Mouse (Mus musculus): ENCODE measurements around the gene Trim43b. TPM values are rescaled to one million over a fixed set of nuclear protein-coding genes. Genes with fewer than 3 reads are reported as not detected.
"Not testable (repeated sequence)": the region's sequence is repeated elsewhere in the genome, so short reads cannot be mapped to it uniquely, and the experiment has no call there.

Trim43b gene
- polyA plus RNA-seq (2014; fragmentation: Nextera tagmentation; extraction: Ambion mirVana) = not detected in 2 replicates

GRCm38 (mm10) chr9:89092735-89093134 lies at the start of gene Trim43b:
Gene Trim43b (minus strand): TSS chr9:89092835.
- 79% methylated on average over 2 of the region's 2 CpGs for WGBS
- H3K27ac ChIP-seq (ENCODE audit: low read depth, low read length); H3K9ac ChIP-seq (ENCODE audit: low read length); H3K4me3 ChIP-seq (ENCODE audit: low read depth, low read length); H3K4me1 ChIP-seq (ENCODE audit: control insufficient read depth, insufficient read depth, low read length); H3K4me2 ChIP-seq (ENCODE audit: low read length); H3K9me3 ChIP-seq (replicated peaks; ENCODE audit: control insufficient read depth, low read length); H3K27me3 ChIP-seq (replicated peaks; ENCODE audit: control insufficient read depth, insufficient read depth, low read length); ATAC-seq; DNase-seq (ENCODE audit: low spot score); H3K36me3 ChIP-seq (ENCODE audit: control insufficient read depth, insufficient read depth, low read length): not testable (repeated sequence)

- H3K9ac ChIP-seq (ENCODE audit: low read length); H3K27me3 ChIP-seq (replicated peaks; ENCODE audit: control insufficient read depth, insufficient read depth, low read length); H3K4me3 ChIP-seq (ENCODE audit: low read depth, low read length); H3K27ac ChIP-seq (ENCODE audit: low read depth, low read length); H3K4me1 ChIP-seq (ENCODE audit: control insufficient read depth, insufficient read depth, low read length); H3K9me3 ChIP-seq (replicated peaks; ENCODE audit: control insufficient read depth, low read length); DNase-seq (ENCODE audit: low spot score); H3K36me3 ChIP-seq (ENCODE audit: control insufficient read depth, insufficient read depth, low read length); ATAC-seq; H3K4me2 ChIP-seq (ENCODE audit: low read length): not testable (repeated sequence)
- WGBS = 92% methylated on average over 7 of the region's 7 CpGs
These were observed 11.9 kb upstream of the Trim43b start for GRCm38 (mm10) chr9:89104576-89104975.

GRCm38 (mm10) chr9:89086746-89087145 lies 5.9 kb downstream of the Trim43b start:
- not testable (repeated sequence) for H3K9ac ChIP-seq (ENCODE audit: low read length); ATAC-seq; DNase-seq (ENCODE audit: low spot score); H3K27ac ChIP-seq (ENCODE audit: low read depth, low read length); H3K4me1 ChIP-seq (ENCODE audit: control insufficient read depth, insufficient read depth, low read length); H3K4me3 ChIP-seq (ENCODE audit: low read depth, low read length); H3K27me3 ChIP-seq (replicated peaks; ENCODE audit: control insufficient read depth, insufficient read depth, low read length); H3K4me2 ChIP-seq (ENCODE audit: low read length); H3K9me3 ChIP-seq (replicated peaks; ENCODE audit: control insufficient read depth, low read length); H3K36me3 ChIP-seq (ENCODE audit: control insufficient read depth, insufficient read depth, low read length)
- 97% methylated on average over 13 of the region's 13 CpGs for WGBS

- not testable (repeated sequence) for H3K4me3 ChIP-seq (ENCODE audit: low read depth, low read length); DNase-seq (ENCODE audit: low spot score); H3K9ac ChIP-seq (ENCODE audit: low read length); H3K4me2 ChIP-seq (ENCODE audit: low read length); H3K36me3 ChIP-seq (ENCODE audit: control insufficient read depth, insufficient read depth, low read length); H3K27me3 ChIP-seq (replicated peaks; ENCODE audit: control insufficient read depth, insufficient read depth, low read length); ATAC-seq; H3K4me1 ChIP-seq (ENCODE audit: control insufficient read depth, insufficient read depth, low read length); H3K9me3 ChIP-seq (replicated peaks; ENCODE audit: control insufficient read depth, low read length); H3K27ac ChIP-seq (ENCODE audit: low read depth, low read length)
- 86% methylated on average over 9 of the region's 10 CpGs for WGBS
These were observed 13.0 kb downstream of the Trim43b start for GRCm38 (mm10) chr9:89079637-89080036.

- H3K27me3 ChIP-seq (replicated peaks; ENCODE audit: control insufficient read depth, insufficient read depth, low read length); DNase-seq (ENCODE audit: low spot score); H3K36me3 ChIP-seq (ENCODE audit: control insufficient read depth, insufficient read depth, low read length); H3K4me1 ChIP-seq (ENCODE audit: control insufficient read depth, insufficient read depth, low read length); H3K9me3 ChIP-seq (replicated peaks; ENCODE audit: control insufficient read depth, low read length); H3K4me3 ChIP-seq (ENCODE audit: low read depth, low read length); ATAC-seq; H3K9ac ChIP-seq (ENCODE audit: low read length); H3K27ac ChIP-seq (ENCODE audit: low read depth, low read length); H3K4me2 ChIP-seq (ENCODE audit: low read length): not testable (repeated sequence)
- 83% methylated on average over 1 of the region's 5 CpGs for WGBS
These were observed 16.1 kb downstream of the Trim43b start for GRCm38 (mm10) chr9:89076508-89076907.

GRCm38 (mm10) chr9:89067143-89067501 lies 25.5 kb downstream of the Trim43b start:
- not testable (repeated sequence) for DNase-seq (ENCODE audit: low spot score); H3K9me3 ChIP-seq (replicated peaks; ENCODE audit: control insufficient read depth, low read length); H3K4me3 ChIP-seq (ENCODE audit: low read depth, low read length); ATAC-seq; H3K27me3 ChIP-seq (replicated peaks; ENCODE audit: control insufficient read depth, insufficient read depth, low read length); H3K9ac ChIP-seq (ENCODE audit: low read length); H3K4me1 ChIP-seq (ENCODE audit: control insufficient read depth, insufficient read depth, low read length); H3K36me3 ChIP-seq (ENCODE audit: control insufficient read depth, insufficient read depth, low read length); H3K27ac ChIP-seq (ENCODE audit: low read depth, low read length); H3K4me2 ChIP-seq (ENCODE audit: low read length)
- WGBS = 75% methylated on average over 2 of the region's 6 CpGs

GRCm38 (mm10) chr9:89066378-89067142 lies 26.1 kb downstream of the Trim43b start:
- not testable (repeated sequence) for H3K4me1 ChIP-seq (ENCODE audit: control insufficient read depth, insufficient read depth, low read length); H3K9ac ChIP-seq (ENCODE audit: low read length); H3K27me3 ChIP-seq (replicated peaks; ENCODE audit: control insufficient read depth, insufficient read depth, low read length); H3K36me3 ChIP-seq (ENCODE audit: control insufficient read depth, insufficient read depth, low read length); H3K4me2 ChIP-seq (ENCODE audit: low read length); H3K4me3 ChIP-seq (ENCODE audit: low read depth, low read length); H3K27ac ChIP-seq (ENCODE audit: low read depth, low read length); H3K9me3 ChIP-seq (replicated peaks; ENCODE audit: control insufficient read depth, low read length)
- 70% methylated on average over 38 of the region's 44 CpGs for WGBS
- DNase-seq (ENCODE audit: low spot score) (peak; percentile 67), ATAC-seq (peak; percentile 99)

Other genes starting within 250 kb of the Trim43b start
- not detected in 2 replicates for gene Bcl2a1a, start 135.9 kb downstream of the Trim43b start, polyA plus RNA-seq (2014; fragmentation: Nextera tagmentation; extraction: Ambion mirVana)
- 1.3 and 1.4 TPM in 2 replicates for gene Bcl2a1b, start 106.4 kb upstream of the Trim43b start, polyA plus RNA-seq (2014; fragmentation: Nextera tagmentation; extraction: Ambion mirVana)
- 0.38 TPM in 1 of 2 replicates, not detected in the other for gene Gm29094, start 106.5 kb upstream of the Trim43b start, polyA plus RNA-seq (2014; fragmentation: Nextera tagmentation; extraction: Ambion mirVana)
- 8.5 and 14.1 TPM in 2 replicates for gene Mthfs, start 117.8 kb upstream of the Trim43b start, polyA plus RNA-seq (2014; fragmentation: Nextera tagmentation; extraction: Ambion mirVana)

All from forebrain, embryonic 14.5 days (tissue).